Mouse (Mus musculus) adrenal gland, adult 2 months (tissue): ENCODE measurements around the gene Tgfbr1. TPM values are rescaled to one million over a fixed set of nuclear protein-coding genes. Genes with fewer than 3 reads are reported as not detected.
A peak's percentile ranks its signal among the peaks of the same experiment; 100 is the strongest.
"Not testable (repeated sequence)": the region's sequence is repeated elsewhere in the genome, so short reads cannot be mapped to it uniquely, and the experiment has no call there.

Experiments
- DNase-seq: peaks from one replicate; pipeline ENCODE4 v3.0.0; 2021
- polyA plus RNA-seq: library from polyadenylated mRNA; depleted of rRNA; stranded (reverse); fragments of >200 nt; gene quantifications from 2 replicates; pipeline ENCODE4 v1.2.3, GENCODE M21; 2012
- total RNA-seq, 2 experiments: library from RNA; stranded (reverse); gene quantifications; 2 replicates each; pipeline ENCODE4 v1.2.3; 2021

Tgfbr1 gene
- total and polyA plus RNA-seq, 3 experiments: 2.5 to 36.9 (median 30.1) TPM

DNA sequence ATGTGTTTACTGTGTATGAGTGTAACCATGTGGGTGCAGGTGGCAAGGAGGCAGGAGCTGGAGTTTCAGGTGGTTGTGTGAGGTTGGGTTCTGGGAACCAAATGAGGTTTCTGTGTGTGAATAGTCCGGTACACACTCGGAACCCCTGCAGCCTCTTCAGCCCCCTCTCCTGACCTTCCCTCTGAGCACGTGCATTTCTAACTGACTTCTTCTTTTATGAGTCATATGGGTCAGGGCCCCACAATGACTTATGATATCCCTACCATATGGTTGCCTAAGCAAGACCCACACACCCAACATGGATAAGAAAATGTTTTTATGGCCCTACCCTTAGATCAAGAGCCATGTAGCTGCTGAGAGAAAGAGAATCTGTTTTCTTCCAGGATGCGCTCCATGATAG, 6.0 kb upstream of the Tgfbr1 start:
- peak; percentile 48 for DNase-seq

DNA sequence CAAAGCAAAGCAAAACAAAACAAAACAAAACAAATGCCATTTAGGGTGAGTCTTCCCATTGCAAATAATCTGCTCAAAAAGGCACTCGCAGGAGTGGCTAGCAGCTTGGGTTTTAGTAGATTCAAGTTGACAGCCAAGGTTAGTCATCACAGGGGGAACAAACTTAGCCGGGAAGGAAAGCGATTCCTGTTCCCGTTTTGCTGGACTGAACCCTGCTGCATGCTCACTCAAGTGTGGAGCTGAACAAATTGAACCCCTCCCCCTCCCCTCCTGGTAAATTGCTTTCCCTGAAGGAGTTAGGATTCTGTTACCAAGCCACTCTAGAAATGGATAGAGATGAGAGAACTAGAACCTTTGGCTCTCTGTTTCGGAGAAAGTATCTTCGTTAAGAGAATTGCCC, 3.3 kb upstream of the Tgfbr1 start:
- DNase-seq: no peak

DNA sequence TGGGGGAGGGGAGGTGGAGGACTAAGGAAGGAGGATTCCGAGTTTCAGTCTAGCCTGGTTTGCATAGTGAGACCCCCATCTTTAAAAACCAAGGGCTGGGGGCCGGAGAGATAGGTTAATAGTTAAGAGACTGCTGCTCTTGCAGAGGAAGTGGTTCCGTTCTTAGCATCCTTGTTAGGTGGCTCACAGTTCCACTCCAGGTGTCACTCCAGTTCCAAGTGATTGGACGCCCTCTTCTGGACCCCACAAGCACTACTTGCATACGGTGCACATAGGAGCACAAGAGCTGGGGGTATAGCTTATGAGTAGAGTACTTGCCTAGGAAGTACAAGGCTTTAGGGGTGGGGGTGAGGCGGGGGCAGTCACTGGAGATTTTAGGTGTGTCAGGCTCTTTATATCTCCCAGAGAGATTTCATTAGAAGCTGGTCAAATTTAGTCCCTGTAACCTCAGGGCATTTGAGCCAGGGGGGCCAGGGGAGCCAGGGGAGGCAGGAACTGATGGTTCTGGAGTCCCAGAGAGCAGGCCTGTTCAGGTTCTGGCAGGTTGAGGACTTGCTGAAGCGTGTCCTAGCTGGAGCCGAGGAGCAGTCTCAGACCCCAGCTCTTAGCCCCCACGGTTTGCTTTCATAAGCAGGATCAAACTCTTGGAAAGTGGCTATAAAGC, 1.5 kb upstream of the Tgfbr1 start:
- DNase-seq: peak; percentile 52

DNA sequence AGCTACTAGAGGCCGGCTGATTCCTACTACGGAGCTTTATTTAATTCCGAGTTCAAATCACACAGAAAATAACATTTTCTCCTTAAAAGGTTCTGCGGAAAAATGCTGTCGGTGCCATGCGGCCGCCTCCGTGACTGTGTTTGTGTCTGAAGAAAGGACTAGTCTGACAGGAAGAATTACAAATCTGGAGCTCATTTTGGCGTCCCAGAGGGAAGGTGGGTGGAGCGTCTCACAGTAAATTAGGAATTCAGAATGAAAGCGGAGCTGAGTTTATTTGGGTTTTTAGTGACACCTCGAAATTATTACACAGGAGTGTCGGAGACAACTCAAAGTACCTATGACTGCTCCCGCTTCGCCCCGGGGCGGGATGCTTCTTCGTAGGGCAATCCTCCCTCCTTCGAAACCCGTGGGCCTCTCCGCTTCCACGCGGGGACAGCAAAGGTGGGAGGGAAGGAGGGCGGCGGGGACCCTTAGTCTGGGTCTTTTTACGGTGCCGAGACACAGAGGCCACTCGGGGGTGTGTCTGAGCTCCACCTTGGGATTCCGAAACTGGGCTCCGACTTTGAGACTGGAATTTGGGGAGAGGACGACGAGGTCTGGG, 861 bp upstream of the Tgfbr1 start:
- peak; percentile 68 for DNase-seq

DNA sequence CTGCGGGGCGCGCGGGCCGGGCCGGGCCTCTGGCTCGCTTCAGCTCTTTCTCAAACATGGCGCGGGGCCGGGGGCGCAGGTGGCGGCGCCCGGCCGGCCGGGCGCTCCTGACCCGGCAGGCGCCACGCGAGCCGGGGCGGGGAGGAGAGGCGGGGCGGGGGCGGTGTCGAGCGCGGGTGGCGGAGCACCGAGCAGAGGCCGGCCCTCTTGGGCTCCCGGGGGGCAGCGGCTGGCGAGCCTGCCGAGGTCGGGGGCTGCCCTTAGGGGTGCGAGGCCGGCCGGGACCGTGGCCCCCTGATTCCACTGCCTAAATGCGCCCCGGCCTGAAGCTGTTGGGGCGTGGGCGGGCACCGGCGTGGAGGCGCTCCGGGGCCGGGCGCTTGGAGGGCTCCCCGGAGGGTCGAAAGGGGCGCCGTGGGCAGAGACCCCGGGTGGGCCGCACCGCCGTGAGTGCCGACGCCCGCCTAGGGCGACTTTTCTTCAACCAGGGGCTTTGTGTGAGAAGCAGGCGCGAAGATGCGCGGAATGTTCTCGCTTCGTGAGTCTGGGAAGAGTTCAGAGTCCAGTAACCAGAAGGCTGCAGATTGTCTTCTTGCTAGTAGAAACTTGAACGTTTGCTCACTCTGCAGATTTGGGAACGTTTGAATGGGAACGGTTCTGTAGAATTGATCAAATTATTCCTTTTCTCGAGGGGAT, 542 bp downstream of the Tgfbr1 start:
- DNase-seq: peak; percentile 91

- no peak for DNase-seq
These were observed 1.3 kb downstream of the Tgfbr1 start for GRCm38 (mm10) chr4:47354304-47354703.

GRCm38 (mm10) chr4:47362662-47363061, 9.6 kb downstream of the Tgfbr1 start:
- DNase-seq: no peak

GRCm38 (mm10) chr4:47363134-47363533, 10.1 kb downstream of the Tgfbr1 start:
- no peak for DNase-seq

- no peak for DNase-seq
These were observed 15.7 kb downstream of the Tgfbr1 start for GRCm38 (mm10) chr4:47368717-47369116.

- DNase-seq: no peak
These were observed 25.7 kb downstream of the Tgfbr1 start for GRCm38 (mm10) chr4:47378716-47379115.

- no peak for DNase-seq
These were observed 29.4 kb downstream of the Tgfbr1 start for GRCm38 (mm10) chr4:47382426-47382825.

GRCm38 (mm10) chr4:47391926-47392325, 38.9 kb downstream of the Tgfbr1 start:
- not testable (repeated sequence) for DNase-seq

DNA sequence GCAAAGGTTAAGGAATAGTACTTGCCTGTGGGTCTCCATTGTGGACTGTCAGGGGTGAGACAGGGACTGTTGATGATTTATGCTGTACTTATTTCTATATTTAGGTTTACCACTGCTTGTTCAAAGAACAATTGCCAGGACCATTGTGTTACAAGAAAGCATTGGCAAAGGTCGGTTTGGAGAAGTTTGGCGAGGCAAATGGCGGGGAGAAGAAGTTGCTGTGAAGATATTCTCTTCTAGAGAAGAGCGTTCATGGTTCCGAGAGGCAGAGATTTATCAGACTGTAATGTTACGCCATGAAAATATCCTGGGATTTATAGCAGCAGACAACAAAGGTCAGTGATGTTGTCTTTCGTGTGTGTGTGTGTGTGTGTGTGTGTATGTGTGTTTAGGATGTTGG, 43.2 kb downstream of the Tgfbr1 start:
- DNase-seq: no peak

GRCm38 (mm10) chr4:47397951-47398687, 45.1 kb downstream of the Tgfbr1 start:
- no peak for DNase-seq

DNA sequence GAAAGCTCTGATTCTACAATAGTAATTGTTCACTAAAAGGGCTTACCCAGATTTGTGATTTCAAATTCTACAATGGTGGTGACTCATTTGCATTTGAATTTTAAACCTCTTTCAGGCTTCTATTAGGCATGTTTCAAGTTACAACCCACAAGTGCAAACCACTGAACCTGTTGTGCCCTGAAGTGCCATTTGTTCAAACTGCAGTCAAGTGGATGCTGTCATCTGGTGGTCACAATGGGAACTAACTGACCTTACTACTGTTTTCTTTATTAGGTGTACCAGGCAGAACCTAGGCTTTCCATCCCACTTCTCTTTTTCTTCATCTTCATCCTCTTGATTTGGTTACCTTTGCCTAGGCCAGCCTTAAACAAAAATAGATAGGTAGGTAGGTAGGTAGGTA, 46.8 kb downstream of the Tgfbr1 start:
- DNase-seq: peak; percentile 42

DNA sequence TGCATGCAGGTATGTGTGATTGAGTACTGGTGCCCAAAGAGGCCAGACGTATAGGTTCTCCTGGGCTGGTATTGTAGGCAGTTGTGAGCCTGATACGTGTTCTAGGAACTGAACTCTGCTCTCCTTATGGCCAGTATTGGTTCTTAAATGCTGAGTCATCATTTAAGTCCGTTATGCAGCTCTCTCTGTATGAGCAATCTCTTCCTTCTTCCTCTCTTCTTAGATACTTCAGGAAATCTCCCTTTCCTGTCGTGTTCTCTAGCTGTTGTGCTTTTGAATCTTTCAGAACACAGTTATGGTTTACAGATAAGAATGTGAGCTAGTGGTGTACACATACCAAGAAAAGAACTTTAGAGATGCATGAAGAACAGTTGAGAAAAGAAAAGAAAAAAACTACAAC, 47.3 kb downstream of the Tgfbr1 start:
- DNase-seq: no peak

GRCm38 (mm10) chr4:47402200-47402599, 49.2 kb downstream of the Tgfbr1 start:
- no peak for DNase-seq

GRCm38 (mm10) chr4:47404536-47404935, 51.5 kb downstream of the Tgfbr1 start:
- DNase-seq: no peak

DNA sequence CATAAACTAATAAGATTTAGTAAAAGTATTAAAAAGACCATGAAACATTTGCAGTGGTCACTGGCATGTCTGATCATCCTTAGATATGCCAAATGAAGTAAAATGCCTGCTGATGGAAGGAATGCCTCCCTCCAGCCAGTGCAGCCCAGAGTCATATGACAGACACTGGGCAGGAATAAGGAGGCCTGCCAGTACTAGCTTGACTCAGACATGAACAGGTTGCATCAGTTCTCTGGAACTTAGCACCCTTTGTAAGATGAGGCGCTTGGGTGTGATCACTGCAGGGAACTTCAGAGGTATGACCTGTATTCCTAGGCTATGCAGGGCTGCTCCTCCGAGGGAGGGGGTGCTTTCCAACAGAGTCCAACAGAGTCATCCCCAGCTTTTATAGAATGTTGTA, 54.1 kb downstream of the Tgfbr1 start:
- DNase-seq: no peak

DNA sequence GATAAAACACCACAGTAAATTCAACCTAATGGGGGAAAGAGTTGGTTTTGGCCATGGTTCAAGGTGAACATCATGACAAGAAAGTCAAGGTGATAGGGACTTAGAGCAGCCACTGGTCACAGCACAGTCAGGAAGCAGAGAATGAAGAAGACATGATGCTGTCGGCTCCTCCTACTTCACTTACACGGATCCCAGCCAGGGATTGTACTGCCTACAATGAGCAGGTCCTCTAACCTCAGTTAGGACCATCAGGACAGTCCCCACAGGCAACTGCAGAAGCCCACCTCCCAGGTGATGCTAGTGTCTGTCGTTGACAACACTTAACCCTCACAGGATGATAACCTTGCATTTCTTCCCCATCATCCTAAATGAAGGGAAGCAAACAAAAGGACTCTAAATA, 64.8 kb downstream of the Tgfbr1 start:
- peak; percentile 30 for DNase-seq

- DNase-seq: no peak
These were observed 66.4 kb downstream of the Tgfbr1 start for GRCm38 (mm10) chr4:47419268-47419973.

- no peak for DNase-seq
These were observed 67.2 kb downstream of the Tgfbr1 start for GRCm38 (mm10) chr4:47420191-47420590.
